Mouse (Mus musculus): Measurements from ENCODE around the gene Ulk3.

Gene Ulk3

GRCm38 (mm10) chr9:57589224-57590126 is at the start of gene Ulk3:
TSS of gene Ulk3 (plus strand) at chr9:57589452.
- DNase-seq (ENCODE audit: low spot score): peak; percentile 86

GRCm38 (mm10) chr9:57539550-57539949 is 49.7 kb upstream of the Ulk3 start:
- DNase-seq (ENCODE audit: low spot score): no peak

GRCm38 (mm10) chr9:57541312-57541711 is 47.9 kb upstream of the Ulk3 start:
- peak; percentile 54 for DNase-seq (ENCODE audit: low spot score)

- no peak for DNase-seq (ENCODE audit: low spot score)
Measured at GRCm38 (mm10) chr9:57543951-57544350, 45.3 kb upstream of the Ulk3 start.

- DNase-seq (ENCODE audit: low spot score): peak; percentile 19
Measured at GRCm38 (mm10) chr9:57547287-57547686, 42.0 kb upstream of the Ulk3 start.

- no peak for DNase-seq (ENCODE audit: low spot score)
Measured at GRCm38 (mm10) chr9:57547869-57548268, 41.4 kb upstream of the Ulk3 start.

- DNase-seq (ENCODE audit: low spot score): no peak
Measured at GRCm38 (mm10) chr9:57549186-57549585, 40.1 kb upstream of the Ulk3 start.

- DNase-seq (ENCODE audit: low spot score): peak; percentile 48
Measured at GRCm38 (mm10) chr9:57550126-57550862, 39.0 kb upstream of the Ulk3 start.

GRCm38 (mm10) chr9:57552139-57552887 is 36.9 kb upstream of the Ulk3 start, which contains the start of gene Mpi:
TSS of gene Mpi (minus strand) at chr9:57552763.
- DNase-seq (ENCODE audit: low spot score): peak; percentile 59

GRCm38 (mm10) chr9:57553119-57553518 is 36.1 kb upstream of the Ulk3 start:
- no peak for DNase-seq (ENCODE audit: low spot score)

- DNase-seq (ENCODE audit: low spot score): no peak
Measured at GRCm38 (mm10) chr9:57554753-57555152, 34.5 kb upstream of the Ulk3 start.

GRCm38 (mm10) chr9:57557215-57557614 is 32.0 kb upstream of the Ulk3 start:
- DNase-seq (ENCODE audit: low spot score): no peak

- DNase-seq (ENCODE audit: low spot score): no peak
Measured at GRCm38 (mm10) chr9:57558625-57559024, 30.6 kb upstream of the Ulk3 start.

- no peak for DNase-seq (ENCODE audit: low spot score)
Measured at GRCm38 (mm10) chr9:57559568-57559967, 29.7 kb upstream of the Ulk3 start.

GRCm38 (mm10) chr9:57560263-57560662 is 29.0 kb upstream of the Ulk3 start:
- no peak for DNase-seq (ENCODE audit: low spot score)

GRCm38 (mm10) chr9:57560861-57561710 is 28.2 kb upstream of the Ulk3 start, which contains the start of gene Scamp2:
TSS of gene Scamp2 (plus strand) at chr9:57560943.
- DNase-seq (ENCODE audit: low spot score): peak; percentile 95

- peak; percentile 19 for DNase-seq (ENCODE audit: low spot score)
Measured at GRCm38 (mm10) chr9:57561711-57562099, 27.5 kb upstream of the Ulk3 start.

- DNase-seq (ENCODE audit: low spot score): peak; percentile 32
Measured at GRCm38 (mm10) chr9:57562896-57563372, 26.3 kb upstream of the Ulk3 start.

GRCm38 (mm10) chr9:57564609-57565008 is 24.6 kb upstream of the Ulk3 start:
- DNase-seq (ENCODE audit: low spot score): no peak

GRCm38 (mm10) chr9:57565741-57566221 is 23.5 kb upstream of the Ulk3 start:
- peak; percentile 38 for DNase-seq (ENCODE audit: low spot score)

- DNase-seq (ENCODE audit: low spot score): no peak
Measured at GRCm38 (mm10) chr9:57566846-57567245, 22.4 kb upstream of the Ulk3 start.

All from lung, postnatal 25 days (tissue).